Mouse (Mus musculus) limb, embryonic 14.5 days (tissue): ENCODE measurements around the gene Fbl. TPM values are rescaled to one million over a fixed set of nuclear protein-coding genes. Genes with fewer than 3 reads are reported as not detected.

Experiments used
- ATAC-seq: fragments of 200-750 bp; cut with Nextera tagmentation; 2 replicates; pipeline ENCODE4 v1.8.0; 2017; ENCODE audit warnings: low read depth, moderate number of reproducible peaks, moderate TSS enrichment; ENCODE audit not compliant: low FRiP score
- DNase-seq: peaks from one replicate; pipeline ENCODE4 v3.0.0-alpha.2; 2015; ENCODE audit warnings: low spot score
- H3K27ac ChIP-seq: fragments of 300-500 bp; sonication (generic); replicated peaks from 2 replicates; pipeline ENCODE4 v1.5.1; 2014; ENCODE audit warnings: low read depth, mild to moderate bottlenecking, low read length, moderate library complexity, mixed read lengths
- H3K27me3 ChIP-seq: fragments of 300-500 bp; sonication (generic); 2 replicates; pipeline ENCODE4 v1.6.1; 2014; ENCODE audit warnings: low read length, mixed read lengths; ENCODE audit not compliant: control insufficient read depth, insufficient read depth
- H3K36me3 ChIP-seq: fragments of 300-500 bp; sonication (generic); 2 replicates; pipeline ENCODE4 v1.6.1; 2014; ENCODE audit warnings: mild to moderate bottlenecking, low read length, moderate library complexity, mixed read lengths; ENCODE audit not compliant: control insufficient read depth, insufficient read depth
- H3K4me1 ChIP-seq: fragments of 300-500 bp; sonication (generic); 2 replicates; pipeline ENCODE4 v1.6.1; 2014; ENCODE audit warnings: antibody characterized with exemption, low read length, mixed read lengths; ENCODE audit not compliant: control insufficient read depth, insufficient read depth
- H3K4me2 ChIP-seq: fragments of 300-500 bp; sonication (generic); replicated peaks from 2 replicates; pipeline ENCODE4 v1.6.1; 2014; ENCODE audit warnings: low read depth, mild to moderate bottlenecking, low read length, moderate library complexity; ENCODE audit not compliant: severe bottlenecking
- H3K4me3 ChIP-seq: fragments of 300-500 bp; sonication (generic); replicated peaks from 2 replicates; pipeline ENCODE4 v1.5.1; 2014; ENCODE audit warnings: low read length
- H3K9ac ChIP-seq: fragments of 300-500 bp; sonication (generic); 2 replicates; pipeline ENCODE4 v1.6.1; 2014; ENCODE audit warnings: mild to moderate bottlenecking, low read depth, low read length, moderate library complexity; ENCODE audit not compliant: severe bottlenecking
- H3K9me3 ChIP-seq: fragments of 300-500 bp; sonication (generic); 2 replicates; pipeline ENCODE4 v1.6.1; 2016; ENCODE audit warnings: low read length; ENCODE audit not compliant: control insufficient read depth
- POLR2A ChIP-seq: fragments of 200-500 bp; IDR thresholded peaks from 2 replicates; pipeline ENCODE4 v1.8.0; 2012; ENCODE audit warnings: inconsistent platforms, mild to moderate bottlenecking, moderate library complexity, borderline replicate concordance; ENCODE audit not compliant: insufficient read depth, insufficient read length; ENCODE audit errors: extremely low read depth
- WGBS: fragments of 180-500 bp; shearing (Covaris S2); extraction: QIAGEN DNeasy Blood & Tissue Kit; methylation state at CpG from one replicate; pipeline ENCODE4 v1.1.7; 2014; 5-methylcytosine and 5-hydroxymethylcytosine counted together
- polyA plus RNA-seq, 2 experiments: library from polyadenylated mRNA; depleted of rRNA in 1 of 2; stranded (reverse) in 1 of 2; unstranded in 1 of 2; fragments of >200 nt; fragmentation: Nextera tagmentation in 1 of 2; extraction: Ambion mirVana in 1 of 2; gene quantifications; 2 replicates each; pipeline versions ENCODE4 v1.2.1 to v1.2.3; 2012 to 2014

Fbl gene
- polyA plus RNA-seq (2012; rRNA removed) = 238 and 299 TPM in 2 replicates
- polyA plus RNA-seq (2014; fragmentation: Nextera tagmentation; extraction: Ambion mirVana) = 43.7 and 45.9 TPM in 2 replicates

- Histone ChIP-seq H3K4me2 (peak within 1 kb of the TSS; percentile 79), H3K9ac (peak within 1 kb of the TSS; percentile 77), H3K9me3 (no peaks in the 10 kb centered on the region), H3K36me3 (peaks cover 2% of the 10 kb centered on the region; the same call in 1 of the 2 replicates), H3K27me3 (no peaks in the 10 kb centered on the region), H3K27ac (peak within 1 kb of the TSS; percentile 79), H3K4me3 (peak within 1 kb of the TSS; percentile 70), H3K4me1 (peaks cover 13% of the 10 kb centered on the region)
- TF ChIP-seq POLR2A = 0 out of 2 replicates have a peak, but pooled peaks have one; percentile 28
- ATAC-seq (peak; percentile 95), DNase-seq (peak; percentile 94)
- WGBS = under 1% methylated on average over 69 of the region's 80 CpGs
These were observed at the start of gene Fbl for GRCm38 (mm10) chr7:28169489-28170422. Gene Fbl, plus strand, starts transcription at chr7:28169710.

- no peak for TF ChIP-seq POLR2A
- Histone ChIP-seq H3K4me1 (no peaks in the 10 kb centered on the region), H3K9me3 (no peaks in the 10 kb centered on the region), H3K36me3 (no peaks in the 10 kb centered on the region), H3K9ac (no peak within 1 kb of the TSS), H3K4me3 (no peak within 1 kb of the TSS), H3K27me3 (no peaks in the 10 kb centered on the region), H3K4me2 (no peak within 1 kb of the TSS), H3K27ac (no peak within 1 kb of the TSS)
- WGBS = 73% methylated on average over 5 of the region's 5 CpGs
- DNase-seq (no peak), ATAC-seq (no peak)
These were observed 40.3 kb upstream of the Fbl start, which contains the start of gene 9530053A07Rik for GRCm38 (mm10) chr7:28129166-28129565. Gene 9530053A07Rik, plus strand, starts transcription at chr7:28129466.

GRCm38 (mm10) chr7:28137613-28138012, 31.9 kb upstream of the Fbl start:
- no peaks in the 10 kb centered on the region for H3K9me3 ChIP-seq
- H3K27ac ChIP-seq = no peak overlapping the region
- WGBS = 62% methylated on average over 5 of the region's 5 CpGs
- no peak overlapping the region for H3K4me3 ChIP-seq
- H3K9ac ChIP-seq = no peak overlapping the region
- H3K36me3 ChIP-seq = no peaks in the 10 kb centered on the region
- no peak for TF ChIP-seq POLR2A
- no peaks in the 10 kb centered on the region for H3K27me3 ChIP-seq
- H3K4me2 ChIP-seq = no peak overlapping the region
- peak; percentile 39 for DNase-seq
- no peak for ATAC-seq
- no peaks in the 10 kb centered on the region for H3K4me1 ChIP-seq

GRCm38 (mm10) chr7:28148263-28148662, 21.2 kb upstream of the Fbl start:
- no peak for TF ChIP-seq POLR2A
- H3K27ac ChIP-seq = no peak overlapping the region
- DNase-seq = peak; percentile 49
- H3K36me3 ChIP-seq = no peaks in the 10 kb centered on the region
- H3K4me1 ChIP-seq = no peaks in the 10 kb centered on the region
- no peak overlapping the region for H3K9ac ChIP-seq
- ATAC-seq = no peak
- H3K4me2 ChIP-seq = no peak overlapping the region
- H3K9me3 ChIP-seq = no peaks in the 10 kb centered on the region
- no peak overlapping the region for H3K4me3 ChIP-seq
- no peaks in the 10 kb centered on the region for H3K27me3 ChIP-seq
- 20% methylated on average over 3 of the region's 3 CpGs for WGBS

- no peaks in the 10 kb centered on the region for H3K9me3 ChIP-seq
- no peaks in the 10 kb centered on the region for H3K36me3 ChIP-seq
- H3K4me2 ChIP-seq = no peak overlapping the region
- WGBS = 93% methylated on average over 1 of the region's 1 CpGs
- no peak for TF ChIP-seq POLR2A
- no peak overlapping the region for H3K9ac ChIP-seq
- no peaks in the 10 kb centered on the region for H3K27me3 ChIP-seq
- DNase-seq (no peak), ATAC-seq (no peak)
- H3K4me3 ChIP-seq = no peak overlapping the region
- no peaks in the 10 kb centered on the region for H3K4me1 ChIP-seq
- H3K27ac ChIP-seq = no peak overlapping the region
These were observed 19.7 kb upstream of the Fbl start for GRCm38 (mm10) chr7:28149841-28150240.
